Mouse (Mus musculus): Measurements from ENCODE around the gene Rph3al. TPM values are rescaled to one million over a fixed set of nuclear protein-coding genes. Genes with fewer than 3 reads are reported as not detected.
A peak's percentile ranks its signal among the peaks of the same experiment; 100 is the strongest.

Rph3al gene
- total RNA-seq, 2 experiments from 2014 or later = 12.7 to 15.0 TPM

GRCm38 (mm10) chr11:75966401-75967372 lies 28.5 kb upstream of the Rph3al start:
- DNase-seq = peak; percentile 92
- H3K27ac ChIP-seq = peak overlapping the region; percentile 95
- intact Hi-C loops (cut with DNase I) = loop anchor here (1.0 to 5.0 kb wide), 3 partner anchors 52 to 249 kb away; no protein-coding TSS in a partner anchor
- peak overlapping the region; percentile 80 for H3K4me3 ChIP-seq
- TF ChIP-seq CTCF (IDR thresholded peaks at IDR 0.05) = peak; percentile 95

- TF ChIP-seq CTCF (IDR thresholded peaks at IDR 0.05) = no peak
- H3K4me3 ChIP-seq = peak overlapping the region; percentile 80
- intact Hi-C loops (cut with DNase I) = loop anchor here (1.0 to 5.0 kb wide), 2 partner anchors 184 to 249 kb away; no protein-coding TSS in a partner anchor
- DNase-seq = peak; percentile 26
- peak overlapping the region; percentile 95 for H3K27ac ChIP-seq
These were observed 27.6 kb upstream of the Rph3al start for GRCm38 (mm10) chr11:75965674-75966400.

- TF ChIP-seq CTCF (IDR thresholded peaks at IDR 0.05) = no peak
- DNase-seq = no peak
- Histone ChIP-seq H3K27ac (no peak overlapping the region), H3K4me3 (no peak overlapping the region)
- intact Hi-C loops (cut with DNase I) = no loop called here
These were observed 26.2 kb upstream of the Rph3al start for GRCm38 (mm10) chr11:75964476-75964730.

GRCm38 (mm10) chr11:75963730-75964475 lies 25.7 kb upstream of the Rph3al start:
- no peak overlapping the region for H3K4me3 ChIP-seq
- intact Hi-C loops (cut with DNase I) = no loop called here
- DNase-seq = no peak
- TF ChIP-seq CTCF (IDR thresholded peaks at IDR 0.05) = no peak
- no peak overlapping the region for H3K27ac ChIP-seq

GRCm38 (mm10) chr11:75961782-75962181 lies 23.6 kb upstream of the Rph3al start:
- DNase-seq = no peak
- H3K27ac ChIP-seq = no peak overlapping the region
- no peak for TF ChIP-seq CTCF (IDR thresholded peaks at IDR 0.05)
- H3K4me3 ChIP-seq = no peak overlapping the region
- intact Hi-C loops (cut with DNase I) = no loop called here

- intact Hi-C loops (cut with DNase I) = no loop called here
- Histone ChIP-seq H3K27ac (no peak overlapping the region), H3K4me3 (no peak overlapping the region)
- no peak for DNase-seq
- no peak for TF ChIP-seq CTCF (IDR thresholded peaks at IDR 0.05)
These were observed 19.0 kb upstream of the Rph3al start for GRCm38 (mm10) chr11:75957124-75957832.

- DNase-seq = no peak
- H3K27ac ChIP-seq = no peak overlapping the region
- TF ChIP-seq CTCF (IDR thresholded peaks at IDR 0.05) = no peak
- no peak overlapping the region for H3K4me3 ChIP-seq
- intact Hi-C loops (cut with DNase I) = no loop called here
These were observed 18.4 kb upstream of the Rph3al start for GRCm38 (mm10) chr11:75956651-75957050.

GRCm38 (mm10) chr11:75954896-75955295 lies 16.7 kb upstream of the Rph3al start:
- TF ChIP-seq CTCF (IDR thresholded peaks at IDR 0.05) = no peak
- no peak overlapping the region for H3K4me3 ChIP-seq
- no peak for DNase-seq
- intact Hi-C loops (cut with DNase I) = no loop called here
- no peak overlapping the region for H3K27ac ChIP-seq

- DNase-seq = no peak
- Histone ChIP-seq H3K27ac (no peak overlapping the region), H3K4me3 (no peak overlapping the region)
- no peak for TF ChIP-seq CTCF (IDR thresholded peaks at IDR 0.05)
- intact Hi-C loops (cut with DNase I) = no loop called here
These were observed 13.7 kb upstream of the Rph3al start for GRCm38 (mm10) chr11:75951895-75952294.

GRCm38 (mm10) chr11:75950459-75950858 lies 12.2 kb upstream of the Rph3al start:
- Histone ChIP-seq H3K27ac (no peak overlapping the region), H3K4me3 (no peak overlapping the region)
- no peak for DNase-seq
- intact Hi-C loops (cut with DNase I) = no loop called here
- no peak for TF ChIP-seq CTCF (IDR thresholded peaks at IDR 0.05)

GRCm38 (mm10) chr11:75948789-75949188 lies 10.6 kb upstream of the Rph3al start:
- Histone ChIP-seq H3K4me3 (no peak overlapping the region), H3K27ac (no peak overlapping the region)
- no peak for DNase-seq
- intact Hi-C loops (cut with DNase I) = no loop called here
- TF ChIP-seq CTCF (IDR thresholded peaks at IDR 0.05) = no peak

GRCm38 (mm10) chr11:75947223-75947622 lies 9.0 kb upstream of the Rph3al start:
- H3K27ac ChIP-seq = no peak overlapping the region
- intact Hi-C loops (cut with DNase I) = no loop called here

More at GRCm38 (mm10) chr11:75947223-75947622, 9.0 kb upstream of the Rph3al start:
- TF ChIP-seq CTCF (IDR thresholded peaks at IDR 0.05) = no peak
- no peak overlapping the region for H3K4me3 ChIP-seq
- no peak for DNase-seq
